Mouse (Mus musculus) stomach, embryonic 15.5 days (tissue): ENCODE results near the gene Olfr641. TPM values are rescaled to one million over a fixed set of nuclear protein-coding genes. Genes with fewer than 3 reads are reported as not detected.

Experiments
- ATAC-seq: fragments of 200-750 bp; cut with Nextera tagmentation; 2 replicates; pipeline ENCODE4 v1.8.0; 2017; ENCODE audit warnings: low read depth, moderate number of reproducible peaks, moderate TSS enrichment; ENCODE audit not compliant: insufficient read depth, low FRiP score
- H3K27ac ChIP-seq: fragments of 300-500 bp; sonication (generic); 2 replicates; pipeline ENCODE4 v1.5.1; 2015; ENCODE audit warnings: mild to moderate bottlenecking, inconsistent platforms
- H3K27me3 ChIP-seq: fragments of 300-500 bp; sonication (generic); replicated peaks from 2 replicates; pipeline ENCODE4 v1.6.1; 2015; ENCODE audit warnings: inconsistent platforms
- H3K36me3 ChIP-seq: fragments of 300-500 bp; sonication (generic); 2 replicates; pipeline ENCODE4 v1.6.1; 2015; ENCODE audit warnings: inconsistent platforms
- H3K4me1 ChIP-seq: fragments of 300-500 bp; sonication (generic); 2 replicates; pipeline ENCODE4 v1.6.1; 2015; ENCODE audit warnings: inconsistent platforms
- H3K4me2 ChIP-seq: fragments of 300-500 bp; sonication (generic); 2 replicates; pipeline ENCODE4 v1.6.1; 2015; ENCODE audit warnings: mild to moderate bottlenecking, inconsistent platforms
- H3K4me3 ChIP-seq: fragments of 300-500 bp; sonication (generic); replicated peaks from 2 replicates; pipeline ENCODE4 v1.5.1; 2015; ENCODE audit warnings: inconsistent platforms
- H3K9ac ChIP-seq: fragments of 300-500 bp; sonication (generic); 2 replicates; pipeline ENCODE4 v1.6.1; 2015; ENCODE audit warnings: inconsistent platforms
- H3K9me3 ChIP-seq: fragments of 300-500 bp; sonication (generic); 2 replicates; pipeline ENCODE4 v1.6.1; 2016; ENCODE audit warnings: inconsistent platforms
- WGBS: fragments of 180-500 bp; shearing (Covaris S2); methylation state at CpG from one replicate; pipeline ENCODE4 v1.1.7; 2015; 5-methylcytosine and 5-hydroxymethylcytosine counted together
- polyA plus RNA-seq: library from polyadenylated mRNA; unstranded; fragments of >200 nt; fragmentation: Nextera tagmentation; extraction: Ambion mirVana; gene quantifications from 2 replicates; pipeline ENCODE4 v1.2.1, GENCODE M21; 2015

Gene Olfr641
- polyA plus RNA-seq, 1 experiment from 2014 or later: not detected

GRCm38 (mm10) chr7:104085365-104085764 lies 50.1 kb downstream of the Olfr641 start, which contains the start of gene Olfr645:
Gene Olfr645, minus strand, starts transcription at chr7:104085465.
- Histone ChIP-seq H3K27me3 (no peaks in the 10 kb centered on the region), H3K27ac (no peak within 1 kb of the TSS), H3K4me2 (no peak within 1 kb of the TSS), H3K4me3 (no peak within 1 kb of the TSS), H3K36me3 (no peaks in the 10 kb centered on the region), H3K9me3 (no peaks in the 10 kb centered on the region), H3K9ac (no peak within 1 kb of the TSS), H3K4me1 (no peaks in the 10 kb centered on the region)
- ATAC-seq: no peak
- WGBS: 72% methylated on average over 1 of the region's 1 CpGs

Other genes starting within 250 kb of the Olfr641 start
- gene Olfr67, start 243.6 kb upstream of the Olfr641 start, polyA plus RNA-seq: not detected in 2 replicates
- gene Hbb-bt, start 221.4 kb upstream of the Olfr641 start, polyA plus RNA-seq: 3,099 and 5,430 TPM in 2 replicates
- gene Hbb-bs, start 207.3 kb upstream of the Olfr641 start, polyA plus RNA-seq: 8,336 and 14,080 TPM in 2 replicates
- gene Hbb-bh2, start 194.9 kb upstream of the Olfr641 start, polyA plus RNA-seq: not detected in 2 replicates
- 4.5 and 5.1 TPM in 2 replicates for gene Hbb-bh1, start 192.3 kb upstream of the Olfr641 start, polyA plus RNA-seq
- 247 and 357 TPM in 2 replicates for gene Hbb-y, start 182.2 kb upstream of the Olfr641 start, polyA plus RNA-seq
- gene Olfr66, start 149.2 kb upstream of the Olfr641 start, polyA plus RNA-seq: not detected in 2 replicates
- not detected in 2 replicates for gene Olfr64, start 141.0 kb upstream of the Olfr641 start, polyA plus RNA-seq
- gene Olfr65, start 132.0 kb upstream of the Olfr641 start, polyA plus RNA-seq: not detected in 2 replicates
- not detected in 2 replicates for gene Olfr631, start 106.6 kb upstream of the Olfr641 start, polyA plus RNA-seq
- gene Olfr632, start 101.1 kb upstream of the Olfr641 start, polyA plus RNA-seq: not detected in 2 replicates
- gene Olfr633, start 91.0 kb upstream of the Olfr641 start, polyA plus RNA-seq: not detected in 2 replicates
- gene Olfr635, start 64.3 kb upstream of the Olfr641 start, polyA plus RNA-seq: not detected in 2 replicates
- gene Olfr638, start 36.7 kb upstream of the Olfr641 start, polyA plus RNA-seq: not detected in 2 replicates
- gene Olfr639, start 18.1 kb upstream of the Olfr641 start, polyA plus RNA-seq: not detected in 2 replicates
- gene Olfr640, start 9.9 kb upstream of the Olfr641 start, polyA plus RNA-seq: not detected in 2 replicates
- not detected in 2 replicates for gene Olfr642, start 17.2 kb downstream of the Olfr641 start, polyA plus RNA-seq
- not detected in 2 replicates for gene 4930516K23Rik, start 26.0 kb downstream of the Olfr641 start, polyA plus RNA-seq
- not detected in 2 replicates for gene Olfr644, start 36.4 kb downstream of the Olfr641 start, polyA plus RNA-seq
- gene Olfr645, start 50.0 kb downstream of the Olfr641 start, polyA plus RNA-seq: not detected in 2 replicates
- not detected in 2 replicates for gene Olfr646, start 69.4 kb downstream of the Olfr641 start, polyA plus RNA-seq
- gene Ubqln5, start 94.4 kb downstream of the Olfr641 start, polyA plus RNA-seq: not detected in 2 replicates
- not detected in 2 replicates for gene Olfr643, start 102.0 kb downstream of the Olfr641 start, polyA plus RNA-seq
- gene Ubqln3, start 107.8 kb downstream of the Olfr641 start, polyA plus RNA-seq: not detected in 2 replicates
- not detected in 2 replicates for gene Ubqlnl, start 115.1 kb downstream of the Olfr641 start, polyA plus RNA-seq
- not detected in 2 replicates for gene Olfm5, start 129.4 kb downstream of the Olfr641 start, polyA plus RNA-seq
- gene Olfr648, start 147.9 kb downstream of the Olfr641 start, polyA plus RNA-seq: 0.24 and 0.26 TPM in 2 replicates
- not detected in 2 replicates for gene Olfr649, start 160.5 kb downstream of the Olfr641 start, polyA plus RNA-seq
- 0.97 and 1.1 TPM in 2 replicates for gene Trim6, start 183.3 kb downstream of the Olfr641 start, polyA plus RNA-seq
- 2.1 and 2.4 TPM in 2 replicates for gene Trim34a, start 209.0 kb downstream of the Olfr641 start, polyA plus RNA-seq